Mouse (Mus musculus) kidney, adult 18-20 months (tissue): Measurements from ENCODE around the gene Cep131.

Experiments
- DNase-seq: peaks from one replicate; pipeline ENCODE4 v3.0.0; 2021

Cep131 gene

GRCm38 (mm10) chr11:120019542-120020440 is 66.8 kb downstream of the Cep131 start:
- DNase-seq: no peak

- DNase-seq: no peak
These were observed 69.6 kb downstream of the Cep131 start for GRCm38 (mm10) chr11:120017011-120017410.

- DNase-seq: no peak
These were observed 71.9 kb downstream of the Cep131 start for GRCm38 (mm10) chr11:120014758-120015157.
